Mouse (Mus musculus) myocyte (in vitro differentiated cells): ENCODE results near the gene Sub1.

ENCODE experiments used
- E2F4 ChIP-seq: IDR thresholded peaks from one replicate; pipeline ENCODE4 v1.6.1; 2011; ENCODE audit warnings: mild to moderate bottlenecking, control low read depth, moderate library complexity; ENCODE audit not compliant: insufficient read depth
- POLR2A ChIP-seq: IDR thresholded peaks from one replicate; pipeline ENCODE4 v1.6.1; 2011; ENCODE audit warnings: low read depth, mild to moderate bottlenecking, control low read depth, moderate library complexity; ENCODE audit not compliant: insufficient read length
- USF1 ChIP-seq: IDR thresholded peaks from one replicate; pipeline ENCODE4 v1.6.1; 2011; ENCODE audit warnings: low read depth, mild to moderate bottlenecking, control low read depth, moderate library complexity

GRCm38 (mm10) chr15:12040407-12040710 is 43.6 kb upstream of the Sub1 start:
- no peak for TF ChIP-seq POLR2A
- TF ChIP-seq USF1: no peak
- TF ChIP-seq E2F4: no peak
